Mouse (Mus musculus) small intestine, adult 2 months (tissue): ENCODE measurements around the gene Fam126a. TPM values are rescaled to one million over a fixed set of nuclear protein-coding genes. Genes with fewer than 3 reads are reported as not detected.
A peak's percentile ranks its signal among the peaks of the same experiment; 100 is the strongest.

Source experiments
- H3K27ac ChIP-seq: fragments of 200-500 bp; 2 replicates; pipeline ENCODE4 v1.5.1; 2012; ENCODE audit warnings: low read depth, low read length, control low read depth, inconsistent platforms; ENCODE audit not compliant: insufficient read depth
- H3K27me3 ChIP-seq: fragments of 200-500 bp; 2 replicates; pipeline ENCODE4 v1.6.1; 2012; ENCODE audit warnings: mild to moderate bottlenecking, moderate library complexity, low read length, inconsistent platforms; ENCODE audit not compliant: control insufficient read depth, insufficient read depth
- H3K36me3 ChIP-seq: fragments of 200-500 bp; 2 replicates; pipeline ENCODE4 v1.6.1; 2012; ENCODE audit warnings: mild to moderate bottlenecking, low read length, control low read depth, inconsistent platforms; ENCODE audit not compliant: control insufficient read depth, insufficient read depth
- H3K4me1 ChIP-seq: fragments of 200-500 bp; 2 replicates; pipeline ENCODE4 v1.6.1; 2012; ENCODE audit warnings: low read length, inconsistent platforms, mixed read lengths; ENCODE audit not compliant: control insufficient read depth, insufficient read depth, insufficient read length
- H3K4me3 ChIP-seq: fragments of 200-500 bp; 2 replicates; pipeline ENCODE4 v1.5.1; 2012; ENCODE audit warnings: low read depth, mild to moderate bottlenecking, control low read depth, inconsistent platforms, low read length, moderate library complexity
- CTCF ChIP-seq: fragments of 200-500 bp; IDR thresholded peaks from 2 replicates; pipeline ENCODE4 v1.5.1; 2012; ENCODE audit warnings: low read depth, mild to moderate bottlenecking, control low read depth, inconsistent platforms, low read length, moderate library complexity, mixed read lengths; ENCODE audit not compliant: insufficient replicate concordance, insufficient read length; ENCODE audit errors: extremely low read depth
- POLR2A ChIP-seq: fragments of 200-500 bp; IDR thresholded peaks from 2 replicates; pipeline ENCODE4 v1.6.1; 2012; ENCODE audit warnings: low read depth, mild to moderate bottlenecking, control low read depth, inconsistent platforms, low read length, moderate library complexity
- WGBS: fragments of 180-500 bp; shearing (Covaris S2); methylation state at CpG from one replicate; pipeline ENCODE4 v1.1.7; 2018; 5-methylcytosine and 5-hydroxymethylcytosine counted together
- polyA plus RNA-seq: library from polyadenylated mRNA; depleted of rRNA; stranded (reverse); fragments of >200 nt; gene quantifications from 2 replicates; pipeline ENCODE4 v1.2.3, GENCODE M21; 2012

Fam126a gene
- polyA plus RNA-seq, 1 experiment: 1.1 TPM

- TF ChIP-seq CTCF: no peak
- TF ChIP-seq POLR2A: no peak
- H3K36me3 ChIP-seq: no peaks in the 10 kb centered on the region
- no peaks in the 10 kb centered on the region for H3K27me3 ChIP-seq
- 37% methylated on average over 5 of the region's 5 CpGs for WGBS
- H3K4me1 ChIP-seq: peaks cover 5% of the 10 kb centered on the region; the same call in 1 of the 2 replicates
- H3K4me3 ChIP-seq: no peak overlapping the region
- no peak overlapping the region; the same call in 1 of the 2 replicates for H3K27ac ChIP-seq
Measured at GRCm38 (mm10) chr5:24039423-24039822, 8.9 kb upstream of the Fam126a start.

GRCm38 (mm10) chr5:24038819-24039218 is 8.3 kb upstream of the Fam126a start:
- H3K36me3 ChIP-seq: no peaks in the 10 kb centered on the region
- H3K27me3 ChIP-seq: no peaks in the 10 kb centered on the region
- WGBS: 40% methylated on average over 5 of the region's 5 CpGs
- H3K27ac ChIP-seq: no peak overlapping the region; the same call in 1 of the 2 replicates
- H3K4me1 ChIP-seq: peaks cover 5% of the 10 kb centered on the region; the same call in 1 of the 2 replicates
- no peak overlapping the region for H3K4me3 ChIP-seq
- no peak for TF ChIP-seq CTCF
- TF ChIP-seq POLR2A: no peak

GRCm38 (mm10) chr5:24038190-24038589 is 7.7 kb upstream of the Fam126a start:
- H3K4me1 ChIP-seq: peaks cover 5% of the 10 kb centered on the region; the same call in 1 of the 2 replicates
- TF ChIP-seq POLR2A: no peak
- no peak for TF ChIP-seq CTCF
- no peak overlapping the region for H3K4me3 ChIP-seq
- WGBS: 86% methylated on average over 2 of the region's 2 CpGs
- H3K27ac ChIP-seq: no peak overlapping the region
- no peaks in the 10 kb centered on the region for H3K27me3 ChIP-seq
- no peaks in the 10 kb centered on the region for H3K36me3 ChIP-seq

- WGBS: 75% methylated on average over 6 of the region's 6 CpGs
- TF ChIP-seq POLR2A: no peak
- no peak for TF ChIP-seq CTCF
- H3K27ac ChIP-seq: no peak overlapping the region
- no peaks in the 10 kb centered on the region for H3K27me3 ChIP-seq
- H3K4me1 ChIP-seq: peaks cover 5% of the 10 kb centered on the region; the same call in 1 of the 2 replicates
- H3K36me3 ChIP-seq: no peaks in the 10 kb centered on the region
- no peak overlapping the region for H3K4me3 ChIP-seq
Measured at GRCm38 (mm10) chr5:24036731-24037130, 6.2 kb upstream of the Fam126a start.

DNA sequence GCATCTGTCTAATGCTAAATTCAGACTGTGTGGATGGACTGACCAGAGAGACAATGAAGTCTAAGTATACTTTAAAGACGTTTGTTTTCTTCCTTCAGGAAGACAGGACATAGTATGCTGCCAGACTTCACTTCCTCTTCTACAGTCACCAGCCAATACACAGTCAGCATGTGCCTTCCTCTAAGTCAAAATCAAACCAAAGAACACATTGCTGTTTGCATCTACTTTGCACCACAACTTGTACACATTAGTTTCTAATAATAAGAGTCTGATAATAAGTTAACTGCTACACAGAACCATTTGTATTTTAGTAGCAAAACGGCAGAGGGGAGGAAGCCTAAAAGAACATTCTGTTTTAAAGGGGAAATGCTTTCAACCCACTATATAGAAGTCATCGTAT is 4.5 kb upstream of the Fam126a start:
- Histone ChIP-seq H3K27me3 (no peaks in the 10 kb centered on the region), H3K4me3 (no peak overlapping the region), H3K36me3 (no peaks in the 10 kb centered on the region), H3K27ac (no peak overlapping the region), H3K4me1 (peaks cover 4% of the 10 kb centered on the region; the same call in 1 of the 2 replicates)
- WGBS: 42% methylated on average over 3 of the region's 3 CpGs
- TF ChIP-seq POLR2A (no peak), CTCF (no peak)

DNA sequence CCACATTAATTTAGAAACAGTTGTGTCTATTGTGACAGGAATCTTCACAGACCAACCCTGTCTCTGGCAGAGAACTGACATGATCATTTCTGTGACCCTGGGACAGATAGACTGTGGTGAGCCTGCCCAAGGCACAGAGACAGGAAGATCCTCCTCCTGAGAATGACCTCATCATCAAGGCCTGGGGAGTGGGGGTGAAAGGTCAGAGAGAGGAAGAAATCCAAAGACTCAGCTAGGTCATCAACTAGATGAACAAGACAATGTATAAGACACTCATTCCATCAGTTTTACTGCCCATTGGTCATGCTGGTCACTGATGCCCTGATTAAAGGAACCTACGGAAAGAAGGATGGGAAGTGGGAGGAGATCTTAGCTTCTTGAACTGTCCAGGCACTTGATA is 3.6 kb upstream of the Fam126a start:
- no peak for TF ChIP-seq POLR2A
- TF ChIP-seq CTCF: no peak
- Histone ChIP-seq H3K27me3 (no peaks in the 10 kb centered on the region), H3K4me1 (peaks cover 2% of the 10 kb centered on the region; the same call in 1 of the 2 replicates), H3K36me3 (no peaks in the 10 kb centered on the region), H3K4me3 (no peak overlapping the region), H3K27ac (no peak overlapping the region)
- 85% methylated on average over 1 of the region's 1 CpGs for WGBS

DNA sequence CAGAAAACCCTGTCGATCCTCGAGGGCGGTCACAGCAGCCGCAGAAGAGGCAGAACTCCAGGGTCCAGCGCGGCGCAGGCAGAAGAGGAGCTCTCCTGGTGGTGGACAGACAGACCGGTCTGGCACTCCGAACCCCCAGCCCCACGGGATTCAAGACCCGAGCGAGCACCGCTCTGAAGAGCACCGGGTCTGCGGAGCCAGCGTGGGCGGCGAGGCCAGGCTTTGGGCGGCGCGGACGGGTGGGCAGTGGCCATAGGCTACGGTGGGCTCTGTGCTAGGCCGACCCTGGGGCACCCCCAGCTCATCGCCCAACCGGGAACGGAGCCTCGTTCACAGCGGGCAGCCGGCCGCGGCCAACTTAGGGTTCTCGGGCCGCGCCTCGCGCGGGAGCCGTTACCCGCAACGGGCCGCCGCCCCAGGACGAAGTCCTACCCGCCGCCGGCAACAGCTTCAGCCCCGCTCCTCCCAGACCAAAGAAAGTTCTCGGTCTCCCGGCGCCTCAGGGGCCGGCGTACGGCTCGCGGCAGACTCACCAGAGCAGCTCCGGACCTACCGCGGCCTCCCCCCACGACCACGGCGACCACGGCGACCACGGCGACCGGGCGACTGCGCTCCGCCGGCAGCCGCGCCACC is 428 bp downstream of the Fam126a start:
- no peak for TF ChIP-seq CTCF
- no peak for TF ChIP-seq POLR2A
- H3K4me3 ChIP-seq: peak overlapping the region; percentile 90
- peaks cover 2% of the 10 kb centered on the region; the same call in 1 of the 2 replicates for H3K4me1 ChIP-seq
- no peaks in the 10 kb centered on the region for H3K27me3 ChIP-seq
- WGBS: under 1% methylated on average over 73 of the region's 73 CpGs
- H3K27ac ChIP-seq: peak overlapping the region; percentile 45
- no peaks in the 10 kb centered on the region for H3K36me3 ChIP-seq
